Mouse (Mus musculus): ENCODE data around the gene Chd8. TPM values are rescaled to one million over a fixed set of nuclear protein-coding genes. Genes with fewer than 3 reads are reported as not detected.

Chd8 gene
- polyA plus RNA-seq, 1 experiment from 2014 or later = 10.0 TPM

- H3K36me3 ChIP-seq (replicated peaks; ENCODE audit: insufficient read depth, low read length) = peaks cover 22% of the 10 kb centered on the region
- H3K4me1 ChIP-seq (ENCODE audit: insufficient read depth) = peaks cover 17% of the 10 kb centered on the region
- H3K27me3 ChIP-seq (ENCODE audit: insufficient read depth, low read length) = no peaks in the 10 kb centered on the region
- peak; percentile 80 for DNase-seq
- H3K4me2 ChIP-seq (ENCODE audit: low read depth, low read length) = peak overlapping the region; percentile 68
- H3K4me3 ChIP-seq (ENCODE audit: low read depth, low read length) = peak overlapping the region; percentile 89
- no peak for ATAC-seq
- no peak overlapping the region for H3K27ac ChIP-seq (ENCODE audit: low read depth)
- H3K9ac ChIP-seq (replicated peaks) = peak overlapping the region; percentile 96
- WGBS (ENCODE audit: insufficient replicate concordance) = 7% methylated on average over 3 of the region's 3 CpGs
- no peaks in the 10 kb centered on the region for H3K9me3 ChIP-seq (ENCODE audit: low read length)
- peak; percentile 78 for TF ChIP-seq CTCF (IDR thresholded peaks at IDR 0.05; ENCODE audit: low read depth)
- TF ChIP-seq EP300 (IDR thresholded peaks at IDR 0.05; ENCODE audit: low read depth) = no peak
Observed at GRCm38 (mm10) chr14:52195691-52196090, 61.9 kb downstream of the Chd8 start.

- Histone ChIP-seq H3K4me1 (ENCODE audit: insufficient read depth) (peaks cover 4% of the 10 kb centered on the region), H3K27ac (ENCODE audit: low read depth) (0 out of 2 replicates have a peak overlapping the region, but pooled peaks have one; percentile 23), H3K27me3 (ENCODE audit: insufficient read depth, low read length) (no peaks in the 10 kb centered on the region), H3K4me2 (ENCODE audit: low read depth, low read length) (no peak overlapping the region), H3K36me3 (replicated peaks; ENCODE audit: insufficient read depth, low read length) (peaks cover 3% of the 10 kb centered on the region; the same call in 1 of the 2 replicates), H3K9ac (replicated peaks) (no peak overlapping the region), H3K9me3 (ENCODE audit: low read length) (no peaks in the 10 kb centered on the region), H3K4me3 (ENCODE audit: low read depth, low read length) (no peak overlapping the region)
- ATAC-seq = peak; percentile 73
- peak; percentile 72 for DNase-seq
- TF ChIP-seq EP300 (IDR thresholded peaks at IDR 0.05; ENCODE audit: low read depth) = no peak
- TF ChIP-seq CTCF (IDR thresholded peaks at IDR 0.05; ENCODE audit: low read depth) = peak; percentile 87
Observed at GRCm38 (mm10) chr14:52190740-52191359, 66.7 kb downstream of the Chd8 start.

GRCm38 (mm10) chr14:52189519-52189918 lies 68.1 kb downstream of the Chd8 start:
- no peak for DNase-seq
- H3K27ac ChIP-seq (ENCODE audit: low read depth) = no peak overlapping the region
- H3K9ac ChIP-seq (replicated peaks) = no peak overlapping the region
- TF ChIP-seq EP300 (IDR thresholded peaks at IDR 0.05; ENCODE audit: low read depth) (no peak), CTCF (IDR thresholded peaks at IDR 0.05; ENCODE audit: low read depth) (peak; percentile 37)
- H3K9me3 ChIP-seq (ENCODE audit: low read length) = no peaks in the 10 kb centered on the region
- WGBS (ENCODE audit: insufficient replicate concordance) = 54% methylated on average over 2 of the region's 2 CpGs
- no peak for ATAC-seq
- H3K4me2 ChIP-seq (ENCODE audit: low read depth, low read length) = no peak overlapping the region
- no peak overlapping the region for H3K4me3 ChIP-seq (ENCODE audit: low read depth, low read length)
- peaks cover 3% of the 10 kb centered on the region; the same call in 1 of the 2 replicates for H3K36me3 ChIP-seq (replicated peaks; ENCODE audit: insufficient read depth, low read length)
- no peaks in the 10 kb centered on the region for H3K4me1 ChIP-seq (ENCODE audit: insufficient read depth)
- H3K27me3 ChIP-seq (ENCODE audit: insufficient read depth, low read length) = no peaks in the 10 kb centered on the region

GRCm38 (mm10) chr14:52188788-52189187 lies 68.8 kb downstream of the Chd8 start:
- Histone ChIP-seq H3K4me2 (ENCODE audit: low read depth, low read length) (no peak overlapping the region), H3K4me1 (ENCODE audit: insufficient read depth) (no peaks in the 10 kb centered on the region), H3K27me3 (ENCODE audit: insufficient read depth, low read length) (no peaks in the 10 kb centered on the region), H3K9ac (replicated peaks) (no peak overlapping the region), H3K9me3 (ENCODE audit: low read length) (no peaks in the 10 kb centered on the region), H3K27ac (ENCODE audit: low read depth) (no peak overlapping the region), H3K36me3 (replicated peaks; ENCODE audit: insufficient read depth, low read length) (peaks cover 6% of the 10 kb centered on the region; the same call in 1 of the 2 replicates), H3K4me3 (ENCODE audit: low read depth, low read length) (no peak overlapping the region)
- TF ChIP-seq CTCF (IDR thresholded peaks at IDR 0.05; ENCODE audit: low read depth) = no peak
- TF ChIP-seq EP300 (IDR thresholded peaks at IDR 0.05; ENCODE audit: low read depth) = no peak
- WGBS (ENCODE audit: insufficient replicate concordance) = 50% methylated on average over 1 of the region's 1 CpGs
- DNase-seq (no peak), ATAC-seq (no peak)

- no peak for ATAC-seq
Observed at GRCm38 (mm10) chr14:52166571-52166970, 91.0 kb downstream of the Chd8 start.

GRCm38 (mm10) chr14:52160911-52161310 lies 96.7 kb downstream of the Chd8 start:
- TF ChIP-seq CTCF (IDR thresholded peaks at IDR 0.05; ENCODE audit: low read depth) (no peak), EP300 (IDR thresholded peaks at IDR 0.05; ENCODE audit: low read depth) (no peak)

More at GRCm38 (mm10) chr14:52166571-52166970, 91.0 kb downstream of the Chd8 start:
- no peak overlapping the region for H3K27ac ChIP-seq (ENCODE audit: low read depth)
- H3K9ac ChIP-seq (replicated peaks) = no peak overlapping the region
- 66% methylated on average over 2 of the region's 2 CpGs for WGBS (ENCODE audit: insufficient replicate concordance)
- H3K9me3 ChIP-seq (ENCODE audit: low read length) = no peaks in the 10 kb centered on the region
- H3K4me2 ChIP-seq (ENCODE audit: low read depth, low read length) = no peak overlapping the region
- no peak for TF ChIP-seq EP300 (IDR thresholded peaks at IDR 0.05; ENCODE audit: low read depth)
- TF ChIP-seq CTCF (IDR thresholded peaks at IDR 0.05; ENCODE audit: low read depth) = no peak
- no peak overlapping the region for H3K4me3 ChIP-seq (ENCODE audit: low read depth, low read length)
- no peak for DNase-seq
- H3K36me3 ChIP-seq (replicated peaks; ENCODE audit: insufficient read depth, low read length) = peaks cover 65% of the 10 kb centered on the region
- no peaks in the 10 kb centered on the region for H3K4me1 ChIP-seq (ENCODE audit: insufficient read depth)
- no peaks in the 10 kb centered on the region for H3K27me3 ChIP-seq (ENCODE audit: insufficient read depth, low read length)

More at GRCm38 (mm10) chr14:52160911-52161310, 96.7 kb downstream of the Chd8 start:
- DNase-seq = no peak
- Histone ChIP-seq H3K27ac (ENCODE audit: low read depth) (no peak overlapping the region), H3K27me3 (ENCODE audit: insufficient read depth, low read length) (no peaks in the 10 kb centered on the region), H3K9me3 (ENCODE audit: low read length) (no peaks in the 10 kb centered on the region), H3K4me1 (ENCODE audit: insufficient read depth) (no peaks in the 10 kb centered on the region), H3K9ac (replicated peaks) (no peak overlapping the region), H3K4me3 (ENCODE audit: low read depth, low read length) (no peak overlapping the region), H3K36me3 (replicated peaks; ENCODE audit: insufficient read depth, low read length) (peaks cover 69% of the 10 kb centered on the region), H3K4me2 (ENCODE audit: low read depth, low read length) (no peak overlapping the region)
- ATAC-seq = no peak
- 75% methylated on average over 6 of the region's 6 CpGs for WGBS (ENCODE audit: insufficient replicate concordance)

Measured in liver, postnatal 0 days (tissue).